8 mouse cellular contexts compared by ENCODE assay signal in genomic region chr10:80248971-80249640, GRCm38 (mm10). TPM values are rescaled to one million over a fixed set of nuclear protein-coding genes. Genes with fewer than 3 reads are reported as not detected.
DNase-seq lines count a peak whose midpoint lies in the region; ATAC-seq and TF ChIP-seq lines count a peak whose summit lies in the region.

Gene Ndufs7, plus strand, starts transcription at chr10:80249121.

- H3K27ac ChIP-seq in CH12.LX (ENCODE audit: insufficient read depth, low read depth) = peak within 1 kb of the TSS; percentile 57
- peak within 1 kb of the TSS; percentile 76; the same call in 1 of the 2 replicates for H3K27ac ChIP-seq in forebrain, embryonic 11.5 days (ENCODE audit: low read depth, low read length)
- H3K27ac ChIP-seq in heart, embryonic 16.5 days (ENCODE audit: low read length) = peak within 1 kb of the TSS; percentile 96
- peak within 1 kb of the TSS; percentile 88 for H3K27ac ChIP-seq in liver, embryonic 15.5 days (replicated peaks)
- peak within 1 kb of the TSS; percentile 66 for H3K27ac ChIP-seq in neural tube, embryonic 12.5 days

- ATAC-seq in forebrain, embryonic 11.5 days (replicated peaks; ENCODE audit: low FRiP score) = peak; percentile 86
- ATAC-seq in heart, embryonic 16.5 days (replicated peaks; ENCODE audit: extremely low read depth, insufficient read depth, low FRiP score) = peak; percentile 89
- ATAC-seq in liver, embryonic 15.5 days (ENCODE audit: insufficient read depth) = peak; percentile 86
- peak; percentile 85 for ATAC-seq in neural tube, embryonic 12.5 days (ENCODE audit: low FRiP score, low read depth)

- H3K4me2 ChIP-seq in CH12.LX (ENCODE audit: insufficient read depth, low read depth, poor library complexity, severe bottlenecking) = peak within 1 kb of the TSS; percentile 59
- peak within 1 kb of the TSS; percentile 77 for H3K4me2 ChIP-seq in forebrain, embryonic 11.5 days (ENCODE audit: low read depth, low read length, severe bottlenecking)
- H3K4me2 ChIP-seq in heart, embryonic 16.5 days (ENCODE audit: low read depth, low read length) = peak within 1 kb of the TSS; percentile 92
- peak within 1 kb of the TSS; percentile 76 for H3K4me2 ChIP-seq in liver, embryonic 15.5 days
- peak within 1 kb of the TSS; percentile 88 for H3K4me2 ChIP-seq in neural tube, embryonic 12.5 days (replicated peaks)

- H3K4me1 ChIP-seq in CH12.LX (ENCODE audit: control insufficient read depth in 1 of 2, insufficient read depth in 2 of 2) = peaks cover 4 to 34% of the 10 kb centered on the region in 2 experiments
- H3K4me1 ChIP-seq in forebrain, embryonic 11.5 days (replicated peaks; ENCODE audit: control insufficient read depth, insufficient read depth, low read length) = peaks cover 13% of the 10 kb centered on the region
- peaks cover 25% of the 10 kb centered on the region for H3K4me1 ChIP-seq in heart, embryonic 16.5 days (ENCODE audit: control insufficient read depth, insufficient read depth, low read length)
- H3K4me1 ChIP-seq in liver, embryonic 15.5 days (replicated peaks) = peaks cover 55% of the 10 kb centered on the region
- peaks cover 13% of the 10 kb centered on the region for H3K4me1 ChIP-seq in neural tube, embryonic 12.5 days

- WGBS in forebrain, embryonic 11.5 days = under 1% methylated on average over 53 of the region's 53 CpGs
- under 1% methylated on average over 53 of the region's 53 CpGs for WGBS in heart, embryonic 16.5 days
- under 1% methylated on average over 53 of the region's 53 CpGs for WGBS in liver, embryonic 15.5 days (ENCODE audit: insufficient replicate concordance)
- under 1% methylated on average over 53 of the region's 53 CpGs for WGBS in neural tube, embryonic 12.5 days

- H3K4me3 ChIP-seq in CH12.LX (replicated peaks in 1 of 3; ENCODE audit: low read depth in 2 of 3, low read length in 2 of 3, poor library complexity in 1 of 3) = peak within 1 kb of the TSS; percentile 61 to 94 (median 74)
- H3K4me3 ChIP-seq in forebrain, embryonic 11.5 days (ENCODE audit: low read depth, low read length) = peak within 1 kb of the TSS; percentile 69
- peak within 1 kb of the TSS; percentile 75 for H3K4me3 ChIP-seq in heart, embryonic 16.5 days (ENCODE audit: low read length)
- H3K4me3 ChIP-seq in liver, embryonic 15.5 days (replicated peaks) = peak within 1 kb of the TSS; percentile 75
- peak within 1 kb of the TSS; percentile 69 for H3K4me3 ChIP-seq in neural tube, embryonic 12.5 days

- in situ Hi-C loops in CH12.LX (cut with MboI; ENCODE audit: low pct_ligation_motif_present, low pct_unique_long_range_greater_than_20kb, low sequenced_read_pairs) = loop anchor here (5.0 kb wide), 1 partner anchor 72 kb away; the partner anchor contains the start of gene Efna2

- peak within 1 kb of the TSS; percentile 87 for H3K9ac ChIP-seq in CH12.LX (ENCODE audit: insufficient read depth, low read depth)
- H3K9ac ChIP-seq in forebrain, embryonic 11.5 days (ENCODE audit: low read length) = peak within 1 kb of the TSS; percentile 83
- peak within 1 kb of the TSS; percentile 90 for H3K9ac ChIP-seq in heart, embryonic 16.5 days (ENCODE audit: low read length)
- peak within 1 kb of the TSS; percentile 72 for H3K9ac ChIP-seq in liver, embryonic 15.5 days
- peak within 1 kb of the TSS; percentile 75 for H3K9ac ChIP-seq in neural tube, embryonic 12.5 days

- H3K27me3 ChIP-seq in CH12.LX (replicated peaks) = no peaks in the 10 kb centered on the region
- H3K27me3 ChIP-seq in forebrain, embryonic 11.5 days (ENCODE audit: control insufficient read depth, insufficient read depth, low read length) = no peaks in the 10 kb centered on the region
- H3K27me3 ChIP-seq in heart, embryonic 16.5 days (ENCODE audit: control insufficient read depth, insufficient read depth, low read length) = no peaks in the 10 kb centered on the region
- H3K27me3 ChIP-seq in liver, embryonic 15.5 days = no peaks in the 10 kb centered on the region
- no peaks in the 10 kb centered on the region for H3K27me3 ChIP-seq in neural tube, embryonic 12.5 days (replicated peaks)

- TF ChIP-seq POLR2A in CH12.LX (IDR thresholded peaks at IDR 0.05; ENCODE audit: low read depth, low read length) = peak; percentile 92

- no peak for TF ChIP-seq EP300 in CH12.LX (IDR thresholded peaks at IDR 0.05; ENCODE audit: low read length)

- no peak; the same call in 1 of the 2 replicates for TF ChIP-seq RAD21 in CH12.LX (IDR thresholded peaks at IDR 0.05; ENCODE audit: low read depth, low read length)

- H3K9me3 ChIP-seq in CH12.LX (replicated peaks; ENCODE audit: low read length) = no peaks in the 10 kb centered on the region
- H3K9me3 ChIP-seq in forebrain, embryonic 11.5 days (ENCODE audit: control insufficient read depth, low read length) = no peaks in the 10 kb centered on the region
- no peaks in the 10 kb centered on the region for H3K9me3 ChIP-seq in heart, embryonic 16.5 days (replicated peaks; ENCODE audit: control insufficient read depth, low read length)
- no peaks in the 10 kb centered on the region for H3K9me3 ChIP-seq in liver, embryonic 15.5 days (replicated peaks)
- no peaks in the 10 kb centered on the region for H3K9me3 ChIP-seq in neural tube, embryonic 12.5 days

- peak; percentile 93 for DNase-seq in CH12.LX (ENCODE audit: extremely low read depth)
- peak; percentile 90 for DNase-seq in c-Kit-positive CD71-positive TER-119-negative erythroid progenitor cells, embryonic 14.5 days (ENCODE audit: low read depth)
- peak; percentile 95 for DNase-seq in forebrain, embryonic 11.5 days (ENCODE audit: low spot score)
- DNase-seq in kidney, postnatal 36 days = peak; percentile 93 to 94
- peak; percentile 94 for DNase-seq in telencephalon, adult 2 months (ENCODE audit: low read depth, low spot score)

- dilution Hi-C loops in CH12.LX (cut with MboI; ENCODE audit: extremely low pct_ligation_motif_present, extremely low pct_unique_long_range_greater_than_20kb, low sequenced_read_pairs) = no loop called here

- peaks cover 25 to 50% of the 10 kb centered on the region in 2 experiments for H3K36me3 ChIP-seq in CH12.LX (replicated peaks in 1 of 2; ENCODE audit: control insufficient read depth in 1 of 2, insufficient read depth in 1 of 2, low read length in 1 of 2)
- no peaks in the 10 kb centered on the region; the same call in 1 of the 2 replicates for H3K36me3 ChIP-seq in forebrain, embryonic 11.5 days (ENCODE audit: control insufficient read depth, insufficient read depth, low read length)
- H3K36me3 ChIP-seq in heart, embryonic 16.5 days (ENCODE audit: control insufficient read depth, insufficient read depth) = peaks cover 11% of the 10 kb centered on the region
- H3K36me3 ChIP-seq in liver, embryonic 15.5 days (replicated peaks) = peaks cover 34% of the 10 kb centered on the region
- H3K36me3 ChIP-seq in neural tube, embryonic 12.5 days = peaks cover 16% of the 10 kb centered on the region

- no peak for TF ChIP-seq CTCF in CH12.LX (conservative IDR thresholded peaks at IDR 0.05 in 1 of 2, IDR thresholded peaks at IDR 0.05 in 1 of 2; ENCODE audit: low read depth in 2 of 2, low read length in 2 of 2)

- peaks cover 21% of the 10 kb centered on the region for H3K79me2 ChIP-seq in CH12.LX (replicated peaks; ENCODE audit: control insufficient read depth, extremely low read depth, insufficient read depth, poor library complexity, severe bottlenecking)

TF ChIP-seq in CH12.LX, 34 proteins besides CTCF, POLR2A, EP300 and RAD21 (continues in another document):
- TF ChIP-seq IRF4 (IDR thresholded peaks at IDR 0.05; ENCODE audit: low read depth, low read length) (peak; percentile 90), KAT2A (IDR thresholded peaks at IDR 0.05; ENCODE audit: insufficient replicate concordance, low read length) (peak; percentile 85), ZC3H11A (IDR thresholded peaks at IDR 0.05; ENCODE audit: low read depth, low read length) (no peak), CHD1 (IDR thresholded peaks at IDR 0.05; ENCODE audit: low read depth, low read length) (no peak), E2F4 (IDR thresholded peaks at IDR 0.05; ENCODE audit: insufficient replicate concordance, low read depth, low read length) (peak; percentile 83; the same call in 1 of the 2 replicates), USF2 (conservative IDR thresholded peaks at IDR 0.05; ENCODE audit: low read depth, low read length) (no peak), MXI1 (IDR thresholded peaks at IDR 0.05; ENCODE audit: low read depth, low read length) (peak; percentile 89), NRF1 (IDR thresholded peaks at IDR 0.05; ENCODE audit: low read depth, low read length) (peak; percentile 81), USF1 (IDR thresholded peaks at IDR 0.05; ENCODE audit: low read depth, low read length) (no peak), PAX5 (IDR thresholded peaks at IDR 0.05; ENCODE audit: low read length) (no peak), BHLHE40 (IDR thresholded peaks at IDR 0.05; ENCODE audit: low read depth, low read length) (peak; percentile 73), SMC3 (IDR thresholded peaks at IDR 0.05; ENCODE audit: low read depth, low read length) (peak; percentile 41), ETS1 (conservative IDR thresholded peaks at IDR 0.05; ENCODE audit: low read depth, low read length) (peak; percentile 68; the same call in 1 of the 2 replicates), UBTF (IDR thresholded peaks at IDR 0.05; ENCODE audit: low read depth, low read length) (no peak), MEF2A (IDR thresholded peaks at IDR 0.05; ENCODE audit: borderline replicate concordance, low read depth, low read length) (peak; percentile 87), NELFE (IDR thresholded peaks at IDR 0.05; ENCODE audit: low read depth, low read length) (peak; percentile 95), ZNF384 (IDR thresholded peaks at IDR 0.05; ENCODE audit: low read depth, low read length) (peak; percentile 45), ZKSCAN1 (IDR thresholded peaks at IDR 0.05; ENCODE audit: borderline replicate concordance, low read depth, low read length) (no peak), MAX (IDR thresholded peaks at IDR 0.05; ENCODE audit: low read length) (peak; percentile 87), TCF12 (IDR thresholded peaks at IDR 0.05; ENCODE audit: low read depth, low read length) (peak; percentile 97), JUND (conservative IDR thresholded peaks at IDR 0.05; ENCODE audit: low read depth, low read length) (peak; percentile 59), SIN3A (IDR thresholded peaks at IDR 0.05; ENCODE audit: low read length) (peak; percentile 99), ZMIZ1 (IDR thresholded peaks at IDR 0.05; ENCODE audit: low read depth, low read length) (peak; percentile 46)

RNA-seq across cellular contexts. Expression of gene Ndufs7, which starts in this region (rescaled TPM):
- total RNA-seq in CH12.LX (2012; rRNA removed) = 248 and 282 TPM in 2 replicates
- 124 and 154 TPM in 2 replicates for total RNA-seq in CH12.LX (2014; rRNA removed)
- polyA plus RNA-seq in CH12.LX (2012; ENCODE audit: insufficient read length, low read depth) = 222 and 228 TPM in 2 replicates
- 219 and 265 TPM in 2 replicates for polyA plus RNA-seq in forebrain, embryonic 11.5 days (2014; fragmentation: Nextera tagmentation; extraction: Ambion mirVana)
- 596 and 743 TPM in 2 replicates for polyA plus RNA-seq in heart, embryonic 16.5 days (2015; fragmentation: Nextera tagmentation; extraction: Ambion mirVana)
- polyA plus RNA-seq in liver, embryonic 15.5 days (2015; fragmentation: Nextera tagmentation; extraction: Ambion mirVana) = 228 and 236 TPM in 2 replicates
- 214 and 227 TPM in 2 replicates for polyA plus RNA-seq in neural tube, embryonic 12.5 days (2016; fragmentation: Nextera tagmentation; extraction: Ambion mirVana)

Comparison
In these comparisons a context has a peak if more than half of its experiments do, and no peak if none do; other contexts are left out.
1. Peak in every context shown above with its lines: DNase-seq, ATAC-seq, H3K4me3 ChIP-seq and H3K27ac ChIP-seq.